Mouse (Mus musculus) A20 (cell line): Measurements from ENCODE around the gene Grrp1.

Source experiments
- DNase-seq: peaks from one replicate; pipeline ENCODE4 v3.0.0-alpha.2; 2011; ENCODE audit warnings: low read depth, low spot score

Grrp1 gene

DNA sequence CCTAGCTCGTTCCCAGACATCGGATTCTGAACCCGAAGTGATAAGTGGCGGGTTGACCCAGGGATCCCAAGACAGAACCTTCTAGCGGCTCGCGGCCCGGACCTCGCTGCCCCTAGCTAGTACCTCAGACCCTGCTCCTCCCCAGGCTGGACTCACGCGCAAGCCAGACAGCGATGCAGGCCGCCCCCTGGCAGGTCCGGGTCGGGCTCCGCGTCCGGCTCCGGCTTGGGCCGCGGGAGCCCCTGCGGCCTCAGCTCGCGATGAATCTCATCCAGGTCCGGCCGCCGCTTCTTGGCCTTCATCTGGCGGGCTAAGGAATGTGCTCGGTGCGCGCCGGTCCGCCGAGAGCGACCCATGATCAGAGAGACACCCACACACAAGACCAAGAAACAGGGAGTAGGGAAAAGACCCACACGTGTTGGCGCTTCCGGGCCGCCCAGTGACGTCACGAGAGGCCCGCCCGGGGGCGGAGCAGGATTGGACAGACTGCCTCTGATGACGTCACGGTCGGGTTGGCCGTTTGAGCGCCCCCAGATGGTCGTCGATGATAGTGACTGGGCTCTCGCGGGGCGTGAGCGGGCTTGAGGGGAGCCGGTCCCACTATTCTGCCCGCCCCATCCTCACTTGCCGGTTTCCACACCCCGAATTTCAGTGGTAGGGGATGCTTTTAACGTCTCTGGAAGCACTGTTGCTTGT, 8.6 kb downstream of the Grrp1 start, which contains the start of gene Zfp593:
TSS of gene Zfp593 (minus strand) at position 445 of the 696 bp plus-strand sequence.
- DNase-seq: peak; percentile 93

DNA sequence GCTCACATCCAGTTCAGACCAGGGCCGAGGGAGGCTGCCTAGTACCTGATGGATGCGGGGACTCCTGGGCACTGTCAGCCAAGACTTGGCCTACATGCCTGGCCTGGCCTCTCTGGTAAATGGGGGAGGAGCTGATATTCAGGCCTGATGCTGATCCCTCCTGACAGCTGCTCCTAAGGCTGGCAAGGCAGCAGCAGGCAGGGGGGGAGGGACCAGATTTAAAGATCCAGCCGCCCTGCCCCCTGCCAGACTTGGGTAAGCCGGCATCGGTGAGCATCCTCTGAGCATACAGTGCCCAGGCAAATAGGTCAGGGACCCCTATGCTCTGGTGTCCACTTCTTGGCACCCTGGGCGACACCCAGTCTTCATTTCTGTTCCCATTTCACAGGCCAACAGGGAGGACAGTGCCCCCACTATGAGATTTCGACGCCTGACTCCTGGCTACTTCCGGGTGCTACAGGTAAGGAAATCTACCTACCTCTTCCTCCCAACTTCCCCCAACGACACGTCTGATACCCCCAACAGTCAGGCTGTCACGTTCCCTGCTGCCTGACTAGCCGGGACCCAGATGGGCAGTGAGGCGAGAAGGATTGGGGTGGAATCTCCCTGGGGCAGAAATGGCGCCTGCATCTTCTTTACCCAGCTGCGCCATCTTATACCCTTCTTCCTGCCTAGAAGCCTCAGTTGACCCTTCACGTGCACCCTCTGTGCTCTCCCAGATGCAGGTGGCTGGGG, 10.2 kb downstream of the Grrp1 start, which contains the start of gene E130218I03Rik:
TSS of gene E130218I03Rik (plus strand) at position 147 of the 735 bp plus-strand sequence.
- DNase-seq: no peak

DNA sequence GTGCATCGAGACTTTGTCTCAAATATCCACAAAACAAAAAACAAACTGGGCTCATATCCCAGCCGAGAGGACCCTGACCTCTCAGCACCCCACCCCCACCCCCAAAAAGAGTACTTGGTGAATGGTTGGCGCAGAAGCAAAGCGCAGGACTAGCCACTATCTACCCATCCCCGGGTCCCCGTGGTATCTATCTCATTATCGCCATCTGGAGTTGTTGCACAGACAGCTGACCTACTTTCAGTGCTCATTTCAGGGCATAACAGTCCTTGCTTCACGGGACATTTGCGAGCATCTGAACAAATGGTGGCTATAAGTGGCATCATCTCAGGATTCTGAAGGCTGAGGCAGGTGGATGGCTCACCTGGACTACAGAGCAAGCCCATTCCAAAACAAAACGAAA, 15.2 kb downstream of the Grrp1 start:
- DNase-seq: no peak

DNA sequence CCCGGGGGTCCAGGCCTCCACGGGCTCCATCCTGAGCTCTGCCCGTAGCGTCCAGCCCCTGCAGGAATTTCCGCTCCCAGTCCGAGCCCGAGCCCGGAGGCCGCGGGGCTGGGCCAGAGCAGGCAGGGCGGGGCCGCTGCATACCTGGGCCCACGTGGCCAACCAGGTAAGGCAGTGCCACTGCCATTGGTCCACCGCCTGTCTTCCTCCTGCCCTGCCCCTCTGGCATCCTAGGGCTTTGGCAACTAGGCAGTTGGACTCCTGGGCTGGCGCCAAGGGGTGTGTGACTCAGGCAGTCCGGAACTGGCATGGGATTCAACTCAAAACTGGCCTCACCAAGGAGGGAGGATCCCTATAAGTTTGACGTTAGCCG, 15.6 kb downstream of the Grrp1 start, which contains the start of gene Cnksr1:
TSS of gene Cnksr1 (minus strand) at position 121 of the 373 bp plus-strand sequence.
- no peak for DNase-seq

DNA sequence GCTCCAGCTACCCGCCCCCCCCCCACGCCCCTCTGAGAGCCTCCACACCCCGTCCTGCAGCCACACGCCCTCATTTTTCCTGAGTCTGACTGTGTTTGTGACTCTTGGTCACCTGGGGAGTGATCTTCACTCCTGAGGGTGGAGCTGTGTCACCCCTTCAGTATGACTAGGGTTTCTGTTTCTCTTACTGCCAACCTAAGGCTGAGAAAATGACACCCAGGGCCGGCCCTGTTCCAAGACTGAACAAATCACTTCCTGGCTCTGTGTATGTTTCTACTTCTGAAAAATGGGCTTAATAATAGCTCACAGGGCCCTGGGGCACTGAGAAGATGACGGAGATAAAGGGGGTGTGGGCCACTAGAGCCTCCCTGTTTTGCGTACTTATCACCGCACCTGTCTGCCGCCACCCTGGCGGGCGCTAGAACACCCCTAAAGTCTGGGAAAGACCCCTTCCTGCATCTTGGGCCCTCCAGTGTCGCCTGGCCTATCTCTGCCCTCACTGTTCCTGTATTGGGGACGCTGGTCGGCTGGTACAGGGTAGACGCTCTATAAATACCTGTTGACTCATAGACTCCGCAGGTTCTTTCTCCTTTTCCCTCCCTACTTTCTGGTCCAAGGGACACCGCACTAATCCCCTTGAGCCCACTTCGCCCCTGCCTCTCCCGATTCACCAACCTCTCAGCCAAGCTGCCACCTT, 16.2 kb downstream of the Grrp1 start:
- no peak for DNase-seq

DNA sequence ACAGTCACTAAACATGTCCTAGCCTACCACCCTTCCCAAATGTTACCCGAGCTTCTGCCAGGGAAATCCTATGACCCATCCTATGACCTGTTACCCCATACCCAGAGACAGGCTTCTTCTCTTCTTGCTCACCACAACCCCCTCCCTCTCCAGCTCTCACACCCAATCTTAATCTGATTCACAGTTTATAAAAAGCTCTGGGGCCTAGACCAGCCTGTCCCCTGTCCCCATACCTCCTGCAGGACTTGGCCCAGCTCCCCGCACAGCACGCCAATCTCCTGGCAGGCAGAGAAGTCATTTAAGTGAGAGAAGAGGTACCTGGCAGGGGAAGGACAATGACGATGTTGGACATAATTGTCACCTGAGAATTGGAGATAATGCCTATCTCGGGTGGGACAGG, 19.0 kb downstream of the Grrp1 start:
- no peak for DNase-seq

DNA sequence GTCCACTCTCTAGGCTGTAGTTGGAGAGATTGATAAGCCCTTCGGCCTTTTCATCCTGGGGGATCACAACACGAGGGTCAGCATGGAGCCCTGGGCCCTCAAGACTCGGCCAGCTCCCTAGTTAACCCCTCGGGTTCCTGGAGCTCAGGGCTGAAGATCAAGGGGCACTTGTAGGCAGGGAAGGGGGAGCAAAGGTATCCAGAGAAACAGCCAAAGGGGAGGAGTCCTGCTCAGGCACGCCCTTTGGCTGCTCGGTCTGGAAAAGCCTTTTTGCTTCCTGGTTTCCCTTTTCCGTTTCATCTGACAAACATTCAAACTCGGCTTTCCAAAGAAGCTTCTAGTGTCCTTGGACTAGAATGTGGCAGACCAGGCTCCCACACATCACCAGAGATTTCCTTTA, 23.5 kb downstream of the Grrp1 start:
- DNase-seq: no peak

DNA sequence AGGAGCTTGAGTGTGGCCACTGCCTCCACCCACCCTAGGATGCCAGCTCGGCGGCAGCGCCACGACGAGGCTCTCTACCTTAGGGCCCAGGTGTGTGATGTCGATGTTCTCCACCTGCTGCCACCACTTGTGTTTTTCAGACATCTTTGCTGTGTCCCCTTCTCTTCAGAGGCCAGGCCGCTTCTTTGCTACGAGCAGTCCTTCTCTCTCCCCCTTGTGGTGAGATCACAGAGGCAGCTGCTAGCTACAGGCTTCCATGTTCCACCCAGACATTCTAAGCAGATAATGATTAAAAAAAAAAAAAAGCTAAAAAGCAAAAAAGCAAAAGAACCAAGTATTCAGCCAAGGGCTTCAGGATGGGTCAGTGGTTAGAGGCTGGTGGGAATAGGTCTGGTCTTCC, 26.7 kb downstream of the Grrp1 start, which contains the start of gene Catsper4:
TSS of gene Catsper4 (minus strand) at position 190 of the 400 bp plus-strand sequence.
- no peak for DNase-seq

DNA sequence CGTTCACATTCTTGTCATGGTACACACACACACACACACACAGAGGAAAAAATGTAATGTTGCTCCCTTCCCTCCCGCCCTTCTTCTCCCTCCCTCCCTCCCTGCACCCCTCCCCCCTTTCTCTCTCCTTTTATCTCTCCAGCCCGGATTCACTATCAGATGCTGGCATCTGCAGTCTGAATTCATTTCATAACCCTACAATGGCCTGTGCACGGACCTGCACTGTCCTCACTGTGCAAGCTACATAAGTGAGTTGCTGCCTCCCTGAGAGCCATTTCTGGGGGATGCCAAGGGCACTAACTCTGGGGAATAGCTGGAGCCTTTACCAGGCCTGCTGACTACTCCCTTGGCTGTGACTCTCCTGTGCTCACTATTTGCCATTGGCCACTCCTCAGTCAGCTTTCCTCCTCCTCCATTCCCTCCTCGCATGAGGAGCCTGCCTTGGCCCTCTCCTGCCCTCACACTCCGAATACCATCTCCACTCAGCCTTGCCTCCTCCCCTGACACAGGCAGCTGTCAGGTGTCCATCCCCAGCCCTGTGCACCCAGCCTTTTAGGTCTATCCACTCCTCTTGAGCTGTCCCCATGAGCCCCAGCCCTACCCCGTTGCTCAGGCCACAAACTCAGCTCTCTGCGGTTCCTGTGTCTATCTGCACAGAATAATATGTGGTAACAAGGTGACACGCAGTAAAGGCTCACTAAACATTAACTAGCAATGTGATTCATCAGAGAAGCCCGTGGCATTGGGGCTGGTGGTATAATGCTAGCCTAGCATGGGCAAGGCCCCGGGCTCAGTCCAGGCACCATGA, 30.9 kb downstream of the Grrp1 start:
- no peak for DNase-seq

DNA sequence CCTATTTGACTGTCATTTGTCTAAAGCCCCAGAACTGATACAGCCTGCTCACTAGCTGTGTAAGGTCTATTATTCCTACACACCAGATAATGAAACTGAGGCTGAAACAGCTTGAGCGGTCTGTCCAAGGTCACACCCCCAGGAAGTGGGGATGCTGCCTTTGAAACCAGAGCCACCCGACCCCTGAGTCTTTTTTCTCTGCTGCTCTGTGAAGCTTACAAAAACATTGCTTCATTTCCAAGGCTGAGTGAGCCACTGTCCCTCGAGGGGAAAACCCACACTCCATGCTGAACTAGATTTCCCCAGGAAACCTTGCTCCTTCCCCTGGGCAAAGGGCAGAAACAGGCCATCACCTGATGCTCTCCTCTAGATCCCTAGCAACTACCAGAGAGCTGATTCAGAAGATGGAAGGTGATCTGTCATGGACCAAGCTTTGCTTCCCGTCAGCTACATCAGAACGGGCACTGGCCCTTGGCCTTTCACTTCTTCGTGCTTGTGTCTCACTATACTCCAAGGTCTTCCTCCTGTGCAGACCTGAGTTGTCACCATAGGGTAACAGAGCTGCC, 47.3 kb downstream of the Grrp1 start:
- DNase-seq: no peak

DNA sequence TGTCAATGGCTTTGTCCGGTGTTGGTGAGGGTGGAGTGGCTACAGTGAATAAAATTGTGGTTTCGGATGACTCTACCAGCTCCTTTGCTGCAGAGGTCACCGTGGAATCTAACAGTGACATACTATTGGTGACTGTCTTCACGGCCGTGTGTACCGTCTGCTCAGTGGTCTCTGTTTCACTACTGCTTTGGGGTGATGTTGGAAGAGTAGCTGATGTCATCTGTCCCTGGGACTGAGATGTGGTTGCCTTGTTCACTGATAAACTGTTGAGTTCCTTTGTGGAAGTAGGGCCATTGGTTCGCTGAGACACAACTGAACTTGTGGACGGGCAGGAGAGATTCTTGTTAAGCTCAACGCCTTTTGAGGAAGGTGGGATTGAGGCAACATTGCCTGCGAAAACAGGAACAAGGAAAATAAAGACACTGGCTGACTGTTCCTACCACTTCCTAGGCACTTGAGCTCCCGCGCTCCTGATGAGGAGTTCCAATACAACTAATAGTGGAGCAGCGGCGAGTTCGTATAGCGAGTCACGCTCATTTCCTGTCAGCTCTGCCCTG, 50.5 kb downstream of the Grrp1 start:
- no peak for DNase-seq

DNA sequence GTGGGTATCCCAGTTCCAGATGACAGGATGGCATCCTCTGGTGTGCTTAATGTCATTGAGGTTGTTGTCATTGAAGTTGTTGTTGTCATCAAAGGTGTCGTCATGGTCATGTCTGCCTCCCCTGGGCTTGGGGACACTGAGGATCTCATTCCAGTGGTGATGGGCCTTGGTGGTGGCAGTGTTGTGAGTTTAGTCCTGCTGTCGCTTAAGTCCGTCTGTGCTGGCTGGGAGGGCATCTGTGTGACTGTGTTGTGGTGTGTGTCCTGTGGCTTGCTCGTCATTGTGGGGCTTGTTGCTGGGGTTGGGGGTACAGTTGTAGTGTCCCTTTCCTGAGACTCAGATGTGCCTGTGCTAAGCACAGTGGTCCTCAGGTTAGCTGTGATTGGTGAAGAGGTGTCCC, 51.0 kb downstream of the Grrp1 start, which contains the start of gene Gm7534:
TSS of gene Gm7534 (minus strand) at position 101 of the 400 bp plus-strand sequence.
- DNase-seq: no peak
